Mouse (Mus musculus) kidney, postnatal 25 days (tissue): Measurements from ENCODE around the gene Gm20807.
"Not testable (repeated sequence)": the region's sequence is repeated elsewhere in the genome, so short reads cannot be mapped to it uniquely, and the experiment has no call there.

Source experiments
- DNase-seq, 2 experiments: peaks; one replicate each; pipeline ENCODE4 v3.0.0; 2021; ENCODE audit warnings: mixed read lengths in 2 of 2

Gm20807 gene

GRCm38 (mm10) chrY:13042591-13042990, at the start of gene Gm20807:
Gene Gm20807, plus strand, starts transcription at chrY:13042891.
- DNase-seq = not testable (repeated sequence)
